Mouse (Mus musculus): ENCODE data around the gene Ppp2r5d. TPM values are rescaled to one million over a fixed set of nuclear protein-coding genes. Genes with fewer than 3 reads are reported as not detected.

The Ppp2r5d gene
- total RNA-seq, 2 experiments from 2014 or later = 88.0 to 91.4 TPM

- H3K27ac ChIP-seq = no peak overlapping the region
- TF ChIP-seq CTCF (conservative IDR thresholded peaks at IDR 0.05) = no peak
- DNase-seq (ENCODE audit: low spot score in 2 of 2) = no peak
- H3K4me3 ChIP-seq = no peak overlapping the region
Observed at GRCm38 (mm10) chr17:46734055-46734454, 29.1 kb upstream of the Ppp2r5d start.

- H3K27ac ChIP-seq = no peak within 1 kb of the TSS
- no peak for DNase-seq (ENCODE audit: low spot score in 2 of 2)
- H3K4me3 ChIP-seq = no peak within 1 kb of the TSS
- no peak for TF ChIP-seq CTCF (conservative IDR thresholded peaks at IDR 0.05)
Observed at GRCm38 (mm10) chr17:46728904-46729318, 24.0 kb upstream of the Ppp2r5d start, which contains the start of gene Gnmt. Gene Gnmt, minus strand, starts transcription at chr17:46729168.

- TF ChIP-seq CTCF (conservative IDR thresholded peaks at IDR 0.05) = no peak
- Histone ChIP-seq H3K4me3 (no peak overlapping the region), H3K27ac (no peak overlapping the region)
- DNase-seq (ENCODE audit: low spot score in 2 of 2) = no peak
Observed at GRCm38 (mm10) chr17:46728496-46728895, 23.6 kb upstream of the Ppp2r5d start.

GRCm38 (mm10) chr17:46728021-46728420 lies 23.1 kb upstream of the Ppp2r5d start:
- Histone ChIP-seq H3K27ac (no peak overlapping the region), H3K4me3 (no peak overlapping the region)
- DNase-seq (ENCODE audit: low spot score in 2 of 2) = no peak
- TF ChIP-seq CTCF (conservative IDR thresholded peaks at IDR 0.05) = peak; percentile 70

- no peak overlapping the region for H3K27ac ChIP-seq
- no peak for TF ChIP-seq CTCF (conservative IDR thresholded peaks at IDR 0.05)
- no peak for DNase-seq (ENCODE audit: low spot score in 2 of 2)
- no peak overlapping the region for H3K4me3 ChIP-seq
Observed at GRCm38 (mm10) chr17:46727271-46727670, 22.4 kb upstream of the Ppp2r5d start.

- no peak; the same call in 1 of the 2 replicates for TF ChIP-seq CTCF (conservative IDR thresholded peaks at IDR 0.05)
- Histone ChIP-seq H3K27ac (no peak overlapping the region), H3K4me3 (no peak overlapping the region)
- DNase-seq (ENCODE audit: low spot score in 2 of 2) = no peak
Observed at GRCm38 (mm10) chr17:46725731-46726645, 21.1 kb upstream of the Ppp2r5d start.

GRCm38 (mm10) chr17:46725273-46725672 lies 20.4 kb upstream of the Ppp2r5d start:
- DNase-seq (ENCODE audit: low spot score in 2 of 2) = no peak

GRCm38 (mm10) chr17:46724477-46725084 lies 19.7 kb upstream of the Ppp2r5d start:
- Histone ChIP-seq H3K27ac (no peak overlapping the region), H3K4me3 (no peak overlapping the region)
- no peak for DNase-seq (ENCODE audit: low spot score in 2 of 2)
- TF ChIP-seq CTCF (conservative IDR thresholded peaks at IDR 0.05) = no peak

More at GRCm38 (mm10) chr17:46725273-46725672, 20.4 kb upstream of the Ppp2r5d start:
- peak; percentile 71 for TF ChIP-seq CTCF (conservative IDR thresholded peaks at IDR 0.05)
- H3K27ac ChIP-seq = no peak overlapping the region
- H3K4me3 ChIP-seq = no peak overlapping the region

GRCm38 (mm10) chr17:46721077-46721476 lies 16.2 kb upstream of the Ppp2r5d start:
- no peak overlapping the region for H3K27ac ChIP-seq
- no peak for DNase-seq (ENCODE audit: low spot score in 2 of 2)
- TF ChIP-seq CTCF (conservative IDR thresholded peaks at IDR 0.05) = no peak
- H3K4me3 ChIP-seq = no peak overlapping the region

GRCm38 (mm10) chr17:46714756-46715481 lies 10.0 kb upstream of the Ppp2r5d start:
- H3K4me3 ChIP-seq = no peak overlapping the region
- TF ChIP-seq CTCF (conservative IDR thresholded peaks at IDR 0.05) = peak; percentile 74
- DNase-seq (ENCODE audit: low spot score in 2 of 2) = no peak
- no peak overlapping the region for H3K27ac ChIP-seq

- Histone ChIP-seq H3K4me3 (no peak overlapping the region), H3K27ac (no peak overlapping the region)
- TF ChIP-seq CTCF (conservative IDR thresholded peaks at IDR 0.05) = no peak
- no peak for DNase-seq (ENCODE audit: low spot score in 2 of 2)
Observed at GRCm38 (mm10) chr17:46713849-46714248, 8.9 kb upstream of the Ppp2r5d start.

GRCm38 (mm10) chr17:46712442-46712841 lies 7.5 kb upstream of the Ppp2r5d start:
- Histone ChIP-seq H3K27ac (peak overlapping the region; percentile 86; the same call in 1 of the 2 replicates), H3K4me3 (peak overlapping the region; percentile 85)
- no peak for DNase-seq (ENCODE audit: low spot score in 2 of 2)
- TF ChIP-seq CTCF (conservative IDR thresholded peaks at IDR 0.05) = no peak
